Mouse (Mus musculus): ENCODE results near the gene Ubxn10. TPM values are rescaled to one million over a fixed set of nuclear protein-coding genes. Genes with fewer than 3 reads are reported as not detected.
A peak's percentile ranks its signal among the peaks of the same experiment; 100 is the strongest.

Gene Ubxn10
- polyA plus RNA-seq, 1 experiment from 2014 or later, result 6.6 TPM

DNA sequence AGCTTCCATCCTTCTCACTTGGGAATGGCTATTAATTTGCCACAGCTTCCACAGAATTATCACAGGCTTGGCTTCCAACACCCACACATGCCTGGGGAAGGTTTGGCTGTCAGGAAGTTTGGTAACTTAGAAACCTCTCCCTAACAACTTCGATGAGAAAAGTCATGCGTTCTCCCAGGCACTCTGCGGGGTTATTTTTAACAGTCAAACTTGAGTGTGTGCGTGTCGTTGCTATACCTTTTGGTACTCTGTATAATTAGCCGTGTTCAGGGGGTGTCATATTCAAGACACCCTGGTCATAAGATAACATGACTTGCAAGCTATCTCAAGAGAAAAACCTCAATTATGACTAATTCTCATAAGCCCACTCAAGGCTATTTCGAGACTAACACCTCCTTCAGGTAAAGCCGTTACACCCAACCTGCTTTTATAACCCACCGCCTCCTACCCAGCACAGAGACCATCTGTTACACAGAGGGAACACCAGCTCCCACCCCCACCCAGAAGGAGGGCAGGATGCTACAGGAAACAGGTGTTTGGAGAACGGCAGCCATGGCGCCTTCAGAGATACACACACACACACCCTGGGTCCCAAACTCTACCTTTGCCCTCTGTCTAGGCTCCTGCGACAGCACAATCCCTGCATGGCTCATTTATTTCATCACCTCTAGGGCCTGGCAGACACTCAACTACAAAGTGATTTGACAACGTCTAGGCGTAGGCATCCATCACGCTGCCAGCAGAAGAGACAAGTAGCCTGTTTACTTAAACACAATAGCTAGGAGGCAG, 13.3 kb downstream of the Ubxn10 start:
- H3K9ac ChIP-seq (ENCODE audit: low read length), result no peak overlapping the region
- H3K27me3 ChIP-seq (ENCODE audit: control insufficient read depth, insufficient read depth, low read depth, low read length), result peaks cover 2% of the 10 kb centered on the region; the same call in 1 of the 2 replicates
- H3K4me2 ChIP-seq (ENCODE audit: low read depth, low read length), result peak overlapping the region; percentile 57
- no peak overlapping the region for H3K27ac ChIP-seq (ENCODE audit: low read length)
- H3K9me3 ChIP-seq (ENCODE audit: control insufficient read depth, low read length), result no peaks in the 10 kb centered on the region
- H3K4me3 ChIP-seq (ENCODE audit: low read length), result no peak overlapping the region
- no peaks in the 10 kb centered on the region for H3K36me3 ChIP-seq (ENCODE audit: control insufficient read depth, insufficient read depth, low read length)
- 43% methylated on average over 15 of the region's 15 CpGs for WGBS
- H3K4me1 ChIP-seq (replicated peaks; ENCODE audit: control insufficient read depth, insufficient read depth, low read length), result peaks cover 31% of the 10 kb centered on the region
- no peak for ATAC-seq (ENCODE audit: low read depth)

GRCm38 (mm10) chr4:138719264-138719596, 17.7 kb downstream of the Ubxn10 start:
- H3K27me3 ChIP-seq (ENCODE audit: control insufficient read depth, insufficient read depth, low read depth, low read length), result peaks cover 2% of the 10 kb centered on the region; the same call in 1 of the 2 replicates
- no peaks in the 10 kb centered on the region for H3K36me3 ChIP-seq (ENCODE audit: control insufficient read depth, insufficient read depth, low read length)
- no peak overlapping the region for H3K27ac ChIP-seq (ENCODE audit: low read length)
- H3K4me1 ChIP-seq (replicated peaks; ENCODE audit: control insufficient read depth, insufficient read depth, low read length), result peaks cover 5% of the 10 kb centered on the region
- no peak overlapping the region for H3K4me3 ChIP-seq (ENCODE audit: low read length)
- H3K9me3 ChIP-seq (ENCODE audit: control insufficient read depth, low read length), result no peaks in the 10 kb centered on the region
- H3K4me2 ChIP-seq (ENCODE audit: low read depth, low read length), result no peak overlapping the region
- 72% methylated on average over 5 of the region's 5 CpGs for WGBS
- no peak for ATAC-seq (ENCODE audit: low read depth)
- no peak overlapping the region for H3K9ac ChIP-seq (ENCODE audit: low read length)

- peaks cover 2% of the 10 kb centered on the region; the same call in 1 of the 2 replicates for H3K27me3 ChIP-seq (ENCODE audit: control insufficient read depth, insufficient read depth, low read depth, low read length)
Measured at GRCm38 (mm10) chr4:138718586-138719263, 18.2 kb downstream of the Ubxn10 start.

GRCm38 (mm10) chr4:138716697-138717096, 20.3 kb downstream of the Ubxn10 start:
- no peaks in the 10 kb centered on the region for H3K4me1 ChIP-seq (replicated peaks; ENCODE audit: control insufficient read depth, insufficient read depth, low read length)
- H3K4me2 ChIP-seq (ENCODE audit: low read depth, low read length), result no peak overlapping the region
- H3K4me3 ChIP-seq (ENCODE audit: low read length), result no peak overlapping the region
- H3K27ac ChIP-seq (ENCODE audit: low read length), result no peak overlapping the region
- WGBS, result 66% methylated on average over 9 of the region's 9 CpGs
- H3K27me3 ChIP-seq (ENCODE audit: control insufficient read depth, insufficient read depth, low read depth, low read length), result no peaks in the 10 kb centered on the region; the same call in 1 of the 2 replicates
- ATAC-seq (ENCODE audit: low read depth), result no peak
- no peaks in the 10 kb centered on the region for H3K36me3 ChIP-seq (ENCODE audit: control insufficient read depth, insufficient read depth, low read length)
- no peak overlapping the region for H3K9ac ChIP-seq (ENCODE audit: low read length)
- H3K9me3 ChIP-seq (ENCODE audit: control insufficient read depth, low read length), result no peaks in the 10 kb centered on the region

More at GRCm38 (mm10) chr4:138718586-138719263, 18.2 kb downstream of the Ubxn10 start:
- Histone ChIP-seq H3K27ac (ENCODE audit: low read length) (no peak overlapping the region), H3K9ac (ENCODE audit: low read length) (no peak overlapping the region), H3K9me3 (ENCODE audit: control insufficient read depth, low read length) (no peaks in the 10 kb centered on the region), H3K4me3 (ENCODE audit: low read length) (no peak overlapping the region), H3K4me2 (ENCODE audit: low read depth, low read length) (no peak overlapping the region), H3K4me1 (replicated peaks; ENCODE audit: control insufficient read depth, insufficient read depth, low read length) (peaks cover under 1% of the 10 kb centered on the region; the same call in 1 of the 2 replicates), H3K36me3 (ENCODE audit: control insufficient read depth, insufficient read depth, low read length) (no peaks in the 10 kb centered on the region)
- no peak for ATAC-seq (ENCODE audit: low read depth)
- WGBS, result 77% methylated on average over 5 of the region's 5 CpGs

GRCm38 (mm10) chr4:138714186-138714585, 22.8 kb downstream of the Ubxn10 start:
- ATAC-seq (ENCODE audit: low read depth), result no peak
- no peaks in the 10 kb centered on the region for H3K27me3 ChIP-seq (ENCODE audit: control insufficient read depth, insufficient read depth, low read depth, low read length)
- no peaks in the 10 kb centered on the region for H3K9me3 ChIP-seq (ENCODE audit: control insufficient read depth, low read length)
- H3K9ac ChIP-seq (ENCODE audit: low read length), result no peak overlapping the region
- no peaks in the 10 kb centered on the region for H3K4me1 ChIP-seq (replicated peaks; ENCODE audit: control insufficient read depth, insufficient read depth, low read length)
- no peak overlapping the region for H3K27ac ChIP-seq (ENCODE audit: low read length)
- no peaks in the 10 kb centered on the region for H3K36me3 ChIP-seq (ENCODE audit: control insufficient read depth, insufficient read depth, low read length)
- no peak overlapping the region for H3K4me3 ChIP-seq (ENCODE audit: low read length)
- WGBS, result 53% methylated on average over 1 of the region's 1 CpGs
- no peak overlapping the region for H3K4me2 ChIP-seq (ENCODE audit: low read depth, low read length)

DNA sequence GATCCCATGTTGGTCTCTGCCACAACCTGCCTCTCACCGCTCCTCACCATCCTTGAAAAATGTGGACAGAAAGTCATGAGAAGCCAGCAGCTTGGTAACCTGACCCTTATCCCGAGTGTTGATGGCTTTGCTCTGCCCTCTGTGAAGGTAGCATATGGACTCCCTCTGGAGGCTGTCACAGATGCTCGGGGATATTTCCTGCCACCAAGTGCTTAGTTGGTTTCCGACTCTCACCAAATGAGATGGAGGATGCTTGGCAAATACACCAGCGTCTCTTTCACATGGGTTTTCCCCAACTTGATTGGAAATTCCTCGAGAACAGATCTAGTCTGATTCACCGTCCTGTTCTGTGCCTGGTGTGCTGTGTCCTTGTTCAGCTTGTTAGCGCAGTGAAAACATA, 24.3 kb downstream of the Ubxn10 start:
- H3K27ac ChIP-seq (ENCODE audit: low read length), result no peak overlapping the region
- no peak for ATAC-seq (ENCODE audit: low read depth)
- WGBS, result 64% methylated on average over 8 of the region's 8 CpGs
- no peak overlapping the region for H3K4me3 ChIP-seq (ENCODE audit: low read length)
- no peaks in the 10 kb centered on the region for H3K27me3 ChIP-seq (ENCODE audit: control insufficient read depth, insufficient read depth, low read depth, low read length)
- H3K4me1 ChIP-seq (replicated peaks; ENCODE audit: control insufficient read depth, insufficient read depth, low read length), result no peaks in the 10 kb centered on the region
- no peaks in the 10 kb centered on the region for H3K36me3 ChIP-seq (ENCODE audit: control insufficient read depth, insufficient read depth, low read length)
- no peaks in the 10 kb centered on the region for H3K9me3 ChIP-seq (ENCODE audit: control insufficient read depth, low read length)
- H3K9ac ChIP-seq (ENCODE audit: low read length), result no peak overlapping the region
- no peak overlapping the region for H3K4me2 ChIP-seq (ENCODE audit: low read depth, low read length)

DNA sequence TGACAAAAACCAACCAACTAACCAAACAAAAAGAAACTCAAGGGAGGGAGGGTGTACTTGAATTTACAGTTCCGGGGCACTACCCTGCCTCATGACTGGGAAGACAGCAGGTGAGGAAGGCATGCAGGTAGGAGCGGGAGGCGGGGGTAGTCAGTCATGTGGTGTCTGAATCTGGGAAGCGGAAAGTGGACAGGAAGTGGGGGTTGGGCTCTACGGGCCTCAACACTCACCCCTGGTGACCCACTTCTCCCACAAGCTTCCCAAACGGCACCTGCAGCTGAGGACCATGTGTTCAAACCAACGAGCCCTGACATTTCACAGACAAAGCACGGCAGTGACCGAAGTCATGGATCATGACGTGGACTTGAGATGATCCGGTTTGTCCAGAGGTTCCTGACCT, 24.9 kb downstream of the Ubxn10 start:
- Histone ChIP-seq H3K4me1 (replicated peaks; ENCODE audit: control insufficient read depth, insufficient read depth, low read length) (no peaks in the 10 kb centered on the region), H3K27ac (ENCODE audit: low read length) (no peak overlapping the region), H3K9me3 (ENCODE audit: control insufficient read depth, low read length) (no peaks in the 10 kb centered on the region), H3K4me3 (ENCODE audit: low read length) (no peak overlapping the region), H3K9ac (ENCODE audit: low read length) (no peak overlapping the region), H3K4me2 (ENCODE audit: low read depth, low read length) (no peak overlapping the region), H3K36me3 (ENCODE audit: control insufficient read depth, insufficient read depth, low read length) (no peaks in the 10 kb centered on the region), H3K27me3 (ENCODE audit: control insufficient read depth, insufficient read depth, low read depth, low read length) (no peaks in the 10 kb centered on the region)
- WGBS, result 72% methylated on average over 11 of the region's 11 CpGs
- ATAC-seq (ENCODE audit: low read depth), result no peak

- H3K9me3 ChIP-seq (ENCODE audit: control insufficient read depth, low read length), result no peaks in the 10 kb centered on the region
Measured at GRCm38 (mm10) chr4:138711051-138711820, 25.7 kb downstream of the Ubxn10 start.

DNA sequence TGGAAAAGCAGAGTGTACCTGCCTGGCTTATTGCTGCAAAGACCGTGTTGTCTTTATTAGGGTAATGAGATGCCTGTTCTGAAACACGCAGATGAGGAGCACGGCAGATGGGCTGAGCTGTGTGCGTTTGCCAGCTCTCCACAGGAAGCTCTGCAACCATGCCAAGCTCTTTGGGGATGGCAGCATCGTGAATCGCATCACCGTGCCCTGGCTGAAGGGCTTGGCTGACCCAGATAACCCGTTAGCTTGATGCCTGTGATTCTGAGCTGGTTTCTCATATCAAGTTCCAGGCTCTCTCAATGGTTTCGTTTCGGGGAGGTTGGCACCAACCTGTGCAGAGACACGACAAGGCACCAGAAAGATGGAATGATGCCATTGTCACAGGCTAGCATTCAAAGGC, 26.3 kb downstream of the Ubxn10 start:
- H3K9ac ChIP-seq (ENCODE audit: low read length), result no peak overlapping the region
- no peaks in the 10 kb centered on the region for H3K27me3 ChIP-seq (ENCODE audit: control insufficient read depth, insufficient read depth, low read depth, low read length)
- no peak for ATAC-seq (ENCODE audit: low read depth)
- no peaks in the 10 kb centered on the region for H3K9me3 ChIP-seq (ENCODE audit: control insufficient read depth, low read length)
- no peaks in the 10 kb centered on the region for H3K36me3 ChIP-seq (ENCODE audit: control insufficient read depth, insufficient read depth, low read length)
- WGBS, result 80% methylated on average over 11 of the region's 11 CpGs
- no peaks in the 10 kb centered on the region for H3K4me1 ChIP-seq (replicated peaks; ENCODE audit: control insufficient read depth, insufficient read depth, low read length)
- no peak overlapping the region for H3K4me3 ChIP-seq (ENCODE audit: low read length)
- no peak overlapping the region for H3K4me2 ChIP-seq (ENCODE audit: low read depth, low read length)
- H3K27ac ChIP-seq (ENCODE audit: low read length), result no peak overlapping the region

More at GRCm38 (mm10) chr4:138711051-138711820, 25.7 kb downstream of the Ubxn10 start:
- Histone ChIP-seq H3K4me1 (replicated peaks; ENCODE audit: control insufficient read depth, insufficient read depth, low read length) (no peaks in the 10 kb centered on the region), H3K9ac (ENCODE audit: low read length) (no peak overlapping the region), H3K36me3 (ENCODE audit: control insufficient read depth, insufficient read depth, low read length) (no peaks in the 10 kb centered on the region), H3K27me3 (ENCODE audit: control insufficient read depth, insufficient read depth, low read depth, low read length) (no peaks in the 10 kb centered on the region), H3K27ac (ENCODE audit: low read length) (no peak overlapping the region), H3K4me3 (ENCODE audit: low read length) (no peak overlapping the region), H3K4me2 (ENCODE audit: low read depth, low read length) (no peak overlapping the region)
- no peak for ATAC-seq (ENCODE audit: low read depth)
- WGBS, result 59% methylated on average over 17 of the region's 17 CpGs
